Mouse (Mus musculus): Measurements from ENCODE around the gene Pdcd10.

GRCm38 (mm10) chr3:75517631-75518250, 38.9 kb downstream of the Pdcd10 start:
- TF ChIP-seq CTCF (IDR thresholded peaks at IDR 0.05; ENCODE audit: borderline replicate concordance, insufficient read depth, low read length) (no peak), POLR2A (IDR thresholded peaks at IDR 0.05; ENCODE audit: low read depth, low read length) (no peak)

All from embryonic fibroblast, embryonic 13.5 days (primary cell).